Mouse (Mus musculus): Measurements from ENCODE around the gene Sgce. TPM values are rescaled to one million over a fixed set of nuclear protein-coding genes. Genes with fewer than 3 reads are reported as not detected.

Gene Sgce
- polyA plus RNA-seq, 1 experiment = 14.8 TPM

- no peaks in the 10 kb centered on the region for H3K27me3 ChIP-seq (ENCODE audit: control insufficient read depth, insufficient read depth, insufficient read length)
- peaks cover 7% of the 10 kb centered on the region for H3K36me3 ChIP-seq (ENCODE audit: control insufficient read depth, insufficient read depth)
- no peaks in the 10 kb centered on the region for H3K79me2 ChIP-seq (ENCODE audit: control insufficient read depth, insufficient read depth)
- no peaks in the 10 kb centered on the region for H3K79me3 ChIP-seq (ENCODE audit: low read depth)
- TF ChIP-seq MAX (IDR thresholded peaks at IDR 0.05) (no peak), FOSL1 (IDR thresholded peaks at IDR 0.05; ENCODE audit: insufficient read depth, low read length, poor library complexity, severe bottlenecking) (no peak), CEBPB (IDR thresholded peaks at IDR 0.05; ENCODE audit: low read depth) (no peak), MYOG (IDR thresholded peaks at IDR 0.05; ENCODE audit: control insufficient read depth, extremely low read depth, insufficient read length) (no peak), MYOD1 (IDR thresholded peaks at IDR 0.05; ENCODE audit: control insufficient read depth, insufficient read length, low read depth) (no peak), CTCF (IDR thresholded peaks at IDR 0.05; ENCODE audit: control insufficient read depth, insufficient read depth, insufficient read length) (no peak), USF1 (IDR thresholded peaks at IDR 0.05; ENCODE audit: low read depth) (no peak)
- H3ac ChIP-seq (ENCODE audit: control insufficient read depth, insufficient read length, low read depth) = no peak overlapping the region
- no peak overlapping the region for H3K4me3 ChIP-seq (ENCODE audit: insufficient read depth, poor library complexity, severe bottlenecking)
Observed at GRCm38 (mm10) chr6:4633189-4633588, 113.8 kb downstream of the Sgce start.

GRCm38 (mm10) chr6:4631464-4631863, 115.5 kb downstream of the Sgce start:
- Histone ChIP-seq H3ac (ENCODE audit: control insufficient read depth, insufficient read length, low read depth) (no peak overlapping the region), H3K4me3 (ENCODE audit: insufficient read depth, poor library complexity, severe bottlenecking) (no peak overlapping the region), H3K27me3 (ENCODE audit: control insufficient read depth, insufficient read depth, insufficient read length) (no peaks in the 10 kb centered on the region), H3K36me3 (ENCODE audit: control insufficient read depth, insufficient read depth) (peaks cover 7% of the 10 kb centered on the region), H3K79me3 (ENCODE audit: low read depth) (no peaks in the 10 kb centered on the region), H3K79me2 (ENCODE audit: control insufficient read depth, insufficient read depth) (no peaks in the 10 kb centered on the region)
- TF ChIP-seq CTCF (IDR thresholded peaks at IDR 0.05; ENCODE audit: control insufficient read depth, insufficient read depth, insufficient read length) = no peak
- no peak for TF ChIP-seq FOSL1 (IDR thresholded peaks at IDR 0.05; ENCODE audit: insufficient read depth, low read length, poor library complexity, severe bottlenecking)
- TF ChIP-seq CEBPB (IDR thresholded peaks at IDR 0.05; ENCODE audit: low read depth) = no peak
- TF ChIP-seq USF1 (IDR thresholded peaks at IDR 0.05; ENCODE audit: low read depth) = no peak
- no peak for TF ChIP-seq MYOG (IDR thresholded peaks at IDR 0.05; ENCODE audit: control insufficient read depth, extremely low read depth, insufficient read length)
- no peak for TF ChIP-seq MAX (IDR thresholded peaks at IDR 0.05)
- TF ChIP-seq MYOD1 (IDR thresholded peaks at IDR 0.05; ENCODE audit: control insufficient read depth, insufficient read length, low read depth) = no peak

Other genes starting within 250 kb of the Sgce start
- 144 TPM for gene Col1a2, start 242.4 kb downstream of the Sgce start, polyA plus RNA-seq (2012; fragmentation: generic; extraction: Trizol)
- gene Casd1, start 146.4 kb downstream of the Sgce start, polyA plus RNA-seq (2012; fragmentation: generic; extraction: Trizol) = 4.9 TPM
- 9.8 TPM for gene Peg10, start 99 bp upstream of the Sgce start, polyA plus RNA-seq (2012; fragmentation: generic; extraction: Trizol)
- 0.04 TPM for gene Ppp1r9a, start 155.7 kb upstream of the Sgce start, polyA plus RNA-seq (2012; fragmentation: generic; extraction: Trizol)